16 mouse cellular contexts compared by ENCODE assay signal in the genomic region with DNA sequence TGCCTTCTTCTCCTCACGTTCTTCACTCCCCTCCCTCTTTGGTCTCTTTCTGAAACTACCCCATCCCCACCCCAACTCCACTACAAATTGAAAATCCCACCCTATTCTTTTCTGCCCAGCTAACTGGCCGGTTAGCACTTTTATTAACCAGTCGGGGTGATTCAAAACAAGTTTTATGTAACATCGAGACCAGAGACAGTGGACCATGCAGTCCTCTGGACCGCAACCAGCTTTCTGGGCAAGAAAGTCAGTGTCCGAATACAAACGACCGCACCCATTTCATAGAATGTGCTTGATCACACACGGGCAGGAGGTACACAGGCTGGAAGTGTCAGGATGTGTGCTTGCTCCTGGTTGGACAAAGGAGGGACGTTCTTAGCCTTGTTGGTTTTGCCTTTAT. TPM values are rescaled to one million over a fixed set of nuclear protein-coding genes. Genes with fewer than 3 reads are reported as not detected.
"Had no signal": no experiment of that assay in that cellular context is flagged by ENCODE, and none has a peak within 500 bp of the region (broad histone marks: within the 10 kb centered on the region; RNA-seq: fewer than 3 reads in every experiment).

No protein-coding gene starts in this region.

- H3K4me3 ChIP-seq: left cerebral cortex, adult 2 months; liver, embryonic 13.5 days; stomach, embryonic 15.5 days had no signal

- H3K27me3 ChIP-seq: stomach, embryonic 15.5 days had no signal

- H3K9ac ChIP-seq: liver, embryonic 13.5 days; stomach, embryonic 15.5 days had no signal

- ATAC-seq: intestine, postnatal 0 days had no signal

- H3K9me3 ChIP-seq: liver, embryonic 13.5 days; stomach, embryonic 15.5 days had no signal

- H3K27ac ChIP-seq: left cerebral cortex, adult 2 months; liver, embryonic 13.5 days; stomach, embryonic 15.5 days had no signal

- DNase-seq: layer of hippocampus, postnatal 36 days; liver, embryonic 13.5 days; lung, adult 2 months; lung, postnatal 14 days; lung, postnatal 4 days; midbrain, embryonic 14.5 days; right cerebral cortex, postnatal 25 days; spleen, adult 18-20 months; thymus, postnatal 25 days had no signal

- H3K36me3 ChIP-seq: liver, embryonic 13.5 days; stomach, embryonic 15.5 days had no signal

- H3K4me1 ChIP-seq: liver, embryonic 13.5 days; stomach, embryonic 15.5 days had no signal

- H3K4me2 ChIP-seq: liver, embryonic 13.5 days; midbrain, embryonic 11.5 days; stomach, embryonic 15.5 days had no signal

RNA-seq across cellular contexts. Expression of gene Kcnc3, which starts 26.0 kb away (rescaled TPM):
- polyA plus RNA-seq: thymus, postnatal 0 days had no signal

RNA-seq across cellular contexts. Expression of gene Spib, which starts 32.6 kb away (rescaled TPM):
- polyA plus RNA-seq: midbrain, embryonic 11.5 days; midbrain, embryonic 14.5 days; neural tube, embryonic 11.5 days; neural tube, embryonic 14.5 days had no signal
